Mouse (Mus musculus) MEL (cell line): Measurements from ENCODE around the gene Zfp42. TPM values are rescaled to one million over a fixed set of nuclear protein-coding genes. Genes with fewer than 3 reads are reported as not detected.
A peak's percentile ranks its signal among the peaks of the same experiment; 100 is the strongest.

ENCODE experiments used
- DNase-seq: peaks from one replicate; pipeline ENCODE4 v3.0.0; 2011; ENCODE audit warnings: low read depth, low spot score
- H3K27ac ChIP-seq: 2 replicates; pipeline ENCODE4 v1.5.1; 2012; ENCODE audit warnings: low read depth, mild to moderate bottlenecking, control low read depth, low read length, moderate library complexity; ENCODE audit not compliant: control insufficient read depth
- H3K27me3 ChIP-seq, 2 experiments: fragments of 150-350 bp in 1 of 2; sonication (generic) in 1 of 2; 2 replicates each; pipeline ENCODE4 v1.6.1; 2012; ENCODE audit warnings: low read length in 2 of 2, mild to moderate bottlenecking in 2 of 2, improper control_type of control experiment in 1 of 2, moderate library complexity in 1 of 2; ENCODE audit not compliant: insufficient read depth in 2 of 2, control insufficient read depth in 1 of 2
- H3K36me3 ChIP-seq, 2 experiments: 2 replicates each; pipeline ENCODE4 v1.6.1; 2012 to 2014; ENCODE audit warnings: low read length in 2 of 2, improper control_type of control experiment in 1 of 2, inconsistent platforms in 1 of 2, mild to moderate bottlenecking in 1 of 2; ENCODE audit not compliant: insufficient read depth in 2 of 2, control insufficient read depth in 1 of 2
- H3K4me1 ChIP-seq, 2 experiments: fragments of 150-350 bp in 1 of 2; sonication (generic) in 1 of 2; 2 replicates each; pipeline ENCODE4 v1.6.1; 2012; ENCODE audit warnings: low read length in 2 of 2, improper control_type of control experiment in 1 of 2, mild to moderate bottlenecking in 1 of 2; ENCODE audit not compliant: insufficient read depth in 2 of 2, control insufficient read depth in 1 of 2
- H3K4me3 ChIP-seq, 2 experiments: fragments of 150-350 bp in 1 of 2; sonication (generic) in 1 of 2; 2 replicates each; pipeline ENCODE4 v1.5.1; 2012; ENCODE audit warnings: low read depth in 2 of 2, low read length in 2 of 2, mild to moderate bottlenecking in 2 of 2, moderate library complexity in 2 of 2, control low read depth in 1 of 2, improper control_type of control experiment in 1 of 2; ENCODE audit not compliant: control insufficient read depth in 1 of 2, insufficient read depth in 1 of 2
- H3K79me2 ChIP-seq: 2 replicates; pipeline ENCODE4 v1.6.1; 2012; ENCODE audit warnings: mild to moderate bottlenecking, low read length, moderate library complexity; ENCODE audit not compliant: control insufficient read depth, poor library complexity, insufficient read depth
- H3K9ac ChIP-seq: 2 replicates; pipeline ENCODE4 v1.6.1; 2012; ENCODE audit warnings: low read depth, mild to moderate bottlenecking, control low read depth, low read length, moderate library complexity; ENCODE audit not compliant: control insufficient read depth, poor library complexity, severe bottlenecking
- H3K9me3 ChIP-seq: fragments of 150-350 bp; sonication (generic); replicated peaks from 2 replicates; pipeline ENCODE4 v1.6.1; 2012; ENCODE audit warnings: mild to moderate bottlenecking, low read length, improper control_type of control experiment, moderate library complexity; ENCODE audit not compliant: insufficient read depth
- CHD1 ChIP-seq: IDR thresholded peaks from 2 replicates; pipeline ENCODE4 v1.6.1; 2012; ENCODE audit warnings: low read depth, mild to moderate bottlenecking, inconsistent platforms, low read length, improper control_type of control experiment
- CTCF ChIP-seq, 3 experiments: IDR thresholded peaks in 2 of 3; conservative IDR thresholded peaks in 1 of 3; 2 replicates each; pipeline ENCODE4 v1.5.1; 2011 to 2012; ENCODE audit warnings: low read length in 3 of 3, low read depth in 2 of 3, mild to moderate bottlenecking in 2 of 3, improper control_type of control experiment in 1 of 3, inconsistent platforms in 1 of 3, mixed read lengths in 1 of 3, moderate library complexity in 1 of 3; ENCODE audit not compliant: control insufficient read depth in 1 of 3, insufficient read depth in 1 of 3, poor library complexity in 1 of 3, severe bottlenecking in 1 of 3
- E2F4 ChIP-seq: IDR thresholded peaks from 2 replicates; pipeline ENCODE4 v1.6.1; 2011; ENCODE audit warnings: low read depth, low read length, improper control_type of control experiment, borderline replicate concordance
- ETS1 ChIP-seq: IDR thresholded peaks from 2 replicates; pipeline ENCODE4 v1.6.1; 2012; ENCODE audit warnings: low read depth, mild to moderate bottlenecking, inconsistent platforms, low read length, improper control_type of control experiment, moderate library complexity
- HCFC1 ChIP-seq: IDR thresholded peaks from 2 replicates; pipeline ENCODE4 v1.6.1; 2012; ENCODE audit warnings: low read depth, mild to moderate bottlenecking, inconsistent platforms, low read length, improper control_type of control experiment, moderate library complexity
- MAFK ChIP-seq: IDR thresholded peaks from 2 replicates; pipeline ENCODE4 v1.6.1; 2011; ENCODE audit warnings: low read depth, mild to moderate bottlenecking, low read length, improper control_type of control experiment, borderline replicate concordance
- MAX ChIP-seq: IDR thresholded peaks from 2 replicates; pipeline ENCODE4 v1.6.1; 2011; ENCODE audit warnings: low read length, improper control_type of control experiment
- MAZ ChIP-seq: IDR thresholded peaks from 2 replicates; pipeline ENCODE4 v1.6.1; 2012; ENCODE audit warnings: low read depth, mild to moderate bottlenecking, inconsistent platforms, low read length, improper control_type of control experiment
- MEF2A ChIP-seq: IDR thresholded peaks from 2 replicates; pipeline ENCODE4 v1.6.1; 2014; ENCODE audit warnings: low read depth, mild to moderate bottlenecking, inconsistent platforms, low read length, improper control_type of control experiment; ENCODE audit not compliant: poor library complexity, insufficient replicate concordance, severe bottlenecking; ENCODE audit errors: extremely low read depth
- MYC ChIP-seq: IDR thresholded peaks from 2 replicates; pipeline ENCODE4 v1.6.1; 2011; ENCODE audit warnings: low read depth, mild to moderate bottlenecking, low read length, improper control_type of control experiment, moderate library complexity
- NRF1 ChIP-seq: IDR thresholded peaks from 2 replicates; pipeline ENCODE4 v1.6.1; 2014; ENCODE audit warnings: low read depth, mild to moderate bottlenecking, inconsistent platforms, low read length, improper control_type of control experiment, moderate library complexity; ENCODE audit not compliant: poor library complexity, insufficient read depth, severe bottlenecking
- POLR2A ChIP-seq, 2 experiments: IDR thresholded peaks; 2 replicates each; pipeline ENCODE4 v1.6.1; 2011 to 2012; ENCODE audit warnings: low read length in 2 of 2, mild to moderate bottlenecking in 2 of 2, control low read depth in 1 of 2, improper control_type of control experiment in 1 of 2, low read depth in 1 of 2, moderate library complexity in 1 of 2; ENCODE audit not compliant: control insufficient read depth in 1 of 2, insufficient read depth in 1 of 2, poor library complexity in 1 of 2
- POLR2AphosphoS2 ChIP-seq: IDR thresholded peaks from 2 replicates; pipeline ENCODE4 v1.6.1; 2011; ENCODE audit warnings: low read length, improper control_type of control experiment
- POLR2AphosphoS5 ChIP-seq: IDR thresholded peaks from 2 replicates; pipeline ENCODE4 v1.6.1; 2012; ENCODE audit warnings: low read depth, borderline replicate concordance, mild to moderate bottlenecking, inconsistent platforms, low read length, moderate library complexity, mixed read lengths
- RAD21 ChIP-seq: IDR thresholded peaks from 2 replicates; pipeline ENCODE4 v1.6.1; 2011; ENCODE audit warnings: mild to moderate bottlenecking, low read depth, low read length, improper control_type of control experiment
- SIN3A ChIP-seq: IDR thresholded peaks from 2 replicates; pipeline ENCODE4 v1.6.1; 2012; ENCODE audit warnings: low read length, improper control_type of control experiment, inconsistent platforms
- TAL1 ChIP-seq: IDR thresholded peaks from 2 replicates; pipeline ENCODE4 v1.6.1; 2012; ENCODE audit warnings: mild to moderate bottlenecking, inconsistent platforms, low read length, moderate library complexity, mixed read lengths
- TCF12 ChIP-seq: IDR thresholded peaks from 2 replicates; pipeline ENCODE4 v1.6.1; 2014; ENCODE audit warnings: low read depth, mild to moderate bottlenecking, inconsistent platforms, low read length, improper control_type of control experiment, moderate library complexity
- USF2 ChIP-seq, 2 experiments: IDR thresholded peaks; 2 replicates each; pipeline ENCODE4 v1.6.1; 2011 to 2012; ENCODE audit warnings: improper control_type of control experiment in 2 of 2, low read length in 2 of 2, borderline replicate concordance in 1 of 2, inconsistent platforms in 1 of 2, low read depth in 1 of 2, mild to moderate bottlenecking in 1 of 2; ENCODE audit not compliant: insufficient read depth in 1 of 2
- ZC3H11A ChIP-seq: IDR thresholded peaks from 2 replicates; pipeline ENCODE4 v1.6.1; 2012; ENCODE audit warnings: low read depth, mild to moderate bottlenecking, inconsistent platforms, low read length, improper control_type of control experiment
- polyA plus RNA-seq, 2 experiments: library from polyadenylated mRNA; stranded (reverse) in 1 of 2; unstranded in 1 of 2; fragments of >175 nt in 1 of 2; fragments of >200 nt in 1 of 2; gene quantifications; 2 replicates each; pipeline versions ENCODE4 v1.2.1 to v1.2.4; 2012; ENCODE audit warnings: low replicate concordance in 2 of 2, low read depth in 1 of 2; ENCODE audit not compliant: insufficient read length in 2 of 2, insufficient read depth in 1 of 2, missing spikeins in 1 of 2
- total RNA-seq: library from RNA; depleted of rRNA; stranded (reverse); fragments of 300-350 nt; gene quantifications from 2 replicates; pipeline ENCODE4 v1.2.3, GENCODE M21; 2012

The Zfp42 gene
- total and polyA plus RNA-seq, 3 experiments, result not detected

- Histone ChIP-seq H3K4me1 (no peaks in the 10 kb centered on the region), H3K4me3 (no peak overlapping the region), H3K27me3 (no peaks in the 10 kb centered on the region), H3K36me3 (no peaks in the 10 kb centered on the region), H3K79me2 (no peaks in the 10 kb centered on the region), H3K9me3 (no peaks in the 10 kb centered on the region), H3K27ac (no peak overlapping the region), H3K9ac (no peak overlapping the region)
- no peak for DNase-seq
- TF ChIP-seq RAD21 (no peak), CTCF (IDR thresholded peaks at IDR 0.05 in 2 of 3, conservative IDR thresholded peaks at IDR 0.05 in 1 of 3; ENCODE audit: control insufficient read depth in 1 of 3, insufficient read depth in 1 of 3, low read depth in 2 of 3, low read length in 3 of 3, poor library complexity in 1 of 3, severe bottlenecking in 1 of 3) (peak in 1 of 3 experiments; percentile 5; a peak in 1 of 6 replicates)
Observed at GRCm38 (mm10) chr8:43328666-43329065, 21.9 kb upstream of the Zfp42 start.

DNA sequence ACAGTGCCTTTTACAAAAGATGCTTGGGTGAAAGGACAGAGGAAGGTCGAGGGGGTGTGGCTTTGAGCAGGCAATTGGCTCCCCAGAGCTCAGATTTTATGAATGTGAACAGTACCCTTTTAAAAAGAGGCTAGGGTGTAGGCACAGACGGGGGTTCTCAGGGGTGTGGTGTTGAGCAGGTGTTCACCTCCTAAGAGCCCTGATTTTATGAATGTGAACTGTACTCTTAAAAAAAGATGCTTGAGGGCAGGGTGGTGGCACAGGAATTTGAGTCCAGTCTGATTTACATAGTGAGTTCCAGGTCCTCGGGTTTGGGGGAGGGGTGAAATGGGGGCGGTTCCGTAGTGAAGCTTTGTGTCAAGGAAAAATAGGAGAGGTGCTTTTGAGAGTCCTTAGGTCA lies 14.0 kb upstream of the Zfp42 start:
- no peak overlapping the region for H3K4me3 ChIP-seq
- no peak overlapping the region for H3K9ac ChIP-seq
- no peak for TF ChIP-seq MYC
- no peak for TF ChIP-seq POLR2AphosphoS5
- no peak for DNase-seq
- H3K9me3 ChIP-seq, result no peaks in the 10 kb centered on the region
- H3K27ac ChIP-seq, result no peak overlapping the region
- no peaks in the 10 kb centered on the region for H3K79me2 ChIP-seq
- no peaks in the 10 kb centered on the region for H3K27me3 ChIP-seq
- H3K36me3 ChIP-seq, result no peaks in the 10 kb centered on the region
- H3K4me1 ChIP-seq, result no peaks in the 10 kb centered on the region

- TF ChIP-seq ETS1 (no peak), HCFC1 (no peak), TCF12 (no peak), CHD1 (no peak), MAX (no peak), MYC (no peak), MAFK (no peak), POLR2AphosphoS2 (no peak), MEF2A (no peak), USF2 (IDR thresholded peaks at IDR 0.05; ENCODE audit: borderline replicate concordance in 1 of 2, insufficient read depth in 1 of 2, low read depth in 1 of 2, low read length in 2 of 2) (no peak), CTCF (IDR thresholded peaks at IDR 0.05 in 2 of 3, conservative IDR thresholded peaks at IDR 0.05 in 1 of 3; ENCODE audit: control insufficient read depth in 1 of 3, insufficient read depth in 1 of 3, low read depth in 2 of 3, low read length in 3 of 3, poor library complexity in 1 of 3, severe bottlenecking in 1 of 3) (no peak), MAZ (no peak), NRF1 (no peak), ZC3H11A (no peak), E2F4 (no peak), POLR2A (IDR thresholded peaks at IDR 0.05; ENCODE audit: control insufficient read depth in 1 of 2, insufficient read depth in 1 of 2, low read depth in 1 of 2, low read length in 2 of 2, poor library complexity in 1 of 2) (no peak), SIN3A (no peak), TAL1 (no peak), POLR2AphosphoS5 (no peak)
- no peaks in the 10 kb centered on the region for H3K27me3 ChIP-seq
- H3K36me3 ChIP-seq, result no peaks in the 10 kb centered on the region
- H3K9me3 ChIP-seq, result no peaks in the 10 kb centered on the region
- H3K4me3 ChIP-seq, result no peak overlapping the region
- H3K9ac ChIP-seq, result no peak overlapping the region
- no peak for DNase-seq
- H3K27ac ChIP-seq, result no peak overlapping the region
- no peaks in the 10 kb centered on the region for H3K4me1 ChIP-seq
- no peaks in the 10 kb centered on the region for H3K79me2 ChIP-seq
Observed at GRCm38 (mm10) chr8:43308213-43308612, 1.4 kb upstream of the Zfp42 start.
